Mouse (Mus musculus) spleen, adult 2 months (tissue): Measurements from ENCODE around the gene Myo18a.

Source experiments
- CTCF ChIP-seq: fragments of 200-500 bp; IDR thresholded peaks from 2 replicates; pipeline ENCODE4 v1.5.1; 2011; ENCODE audit warnings: mild to moderate bottlenecking, inconsistent platforms; ENCODE audit not compliant: insufficient read depth, insufficient read length, insufficient replicate concordance; ENCODE audit errors: extremely low read depth
- POLR2A ChIP-seq: fragments of 200-500 bp; IDR thresholded peaks from 2 replicates; pipeline ENCODE4 v1.6.1; 2011; ENCODE audit warnings: low read depth, low read length, inconsistent platforms

GRCm38 (mm10) chr11:77784894-77785293, 21.8 kb downstream of the Myo18a start:
- TF ChIP-seq CTCF (no peak), POLR2A (no peak)
